Mouse (Mus musculus) erythroblast, embryonic 14.5 days (primary cell): Measurements from ENCODE around the gene Noa1. TPM values are rescaled to one million over a fixed set of nuclear protein-coding genes. Genes with fewer than 3 reads are reported as not detected.

Experiments used
- H3K27me3 ChIP-seq: 2 replicates; pipeline ENCODE4 v1.6.1; 2012; ENCODE audit warnings: inconsistent platforms; ENCODE audit not compliant: control insufficient read depth
- H3K36me3 ChIP-seq: 2 replicates; pipeline ENCODE4 v1.6.1; 2012; ENCODE audit warnings: mild to moderate bottlenecking, inconsistent platforms; ENCODE audit not compliant: control insufficient read depth
- H3K4me1 ChIP-seq: 2 replicates; pipeline ENCODE4 v1.6.1; 2012; ENCODE audit warnings: inconsistent platforms; ENCODE audit not compliant: control insufficient read depth
- H3K4me3 ChIP-seq: replicated peaks from 2 replicates; pipeline ENCODE3; 2012; ENCODE audit warnings: moderate library complexity, mild to moderate bottlenecking, inconsistent platforms
- H3K9me3 ChIP-seq: 2 replicates; pipeline ENCODE4 v1.6.1; 2012; ENCODE audit warnings: low read length, inconsistent platforms, mixed read lengths; ENCODE audit not compliant: control insufficient read depth
- GATA1 ChIP-seq: IDR thresholded peaks from 2 replicates; pipeline ENCODE4 v1.6.1; 2012; ENCODE audit warnings: low read length, inconsistent platforms, mixed read lengths
- TAL1 ChIP-seq: IDR thresholded peaks from 3 replicates; pipeline ENCODE4 v1.6.1; 2012; ENCODE audit warnings: low read length, inconsistent platforms, mixed read lengths
- polyA plus RNA-seq: library from polyadenylated mRNA; stranded (reverse); fragments of >175 nt; gene quantifications from 2 replicates; pipeline ENCODE4 v1.2.3, GENCODE M21; 2012

The Noa1 gene
- polyA plus RNA-seq, 1 experiment, result 1.1 TPM

DNA sequence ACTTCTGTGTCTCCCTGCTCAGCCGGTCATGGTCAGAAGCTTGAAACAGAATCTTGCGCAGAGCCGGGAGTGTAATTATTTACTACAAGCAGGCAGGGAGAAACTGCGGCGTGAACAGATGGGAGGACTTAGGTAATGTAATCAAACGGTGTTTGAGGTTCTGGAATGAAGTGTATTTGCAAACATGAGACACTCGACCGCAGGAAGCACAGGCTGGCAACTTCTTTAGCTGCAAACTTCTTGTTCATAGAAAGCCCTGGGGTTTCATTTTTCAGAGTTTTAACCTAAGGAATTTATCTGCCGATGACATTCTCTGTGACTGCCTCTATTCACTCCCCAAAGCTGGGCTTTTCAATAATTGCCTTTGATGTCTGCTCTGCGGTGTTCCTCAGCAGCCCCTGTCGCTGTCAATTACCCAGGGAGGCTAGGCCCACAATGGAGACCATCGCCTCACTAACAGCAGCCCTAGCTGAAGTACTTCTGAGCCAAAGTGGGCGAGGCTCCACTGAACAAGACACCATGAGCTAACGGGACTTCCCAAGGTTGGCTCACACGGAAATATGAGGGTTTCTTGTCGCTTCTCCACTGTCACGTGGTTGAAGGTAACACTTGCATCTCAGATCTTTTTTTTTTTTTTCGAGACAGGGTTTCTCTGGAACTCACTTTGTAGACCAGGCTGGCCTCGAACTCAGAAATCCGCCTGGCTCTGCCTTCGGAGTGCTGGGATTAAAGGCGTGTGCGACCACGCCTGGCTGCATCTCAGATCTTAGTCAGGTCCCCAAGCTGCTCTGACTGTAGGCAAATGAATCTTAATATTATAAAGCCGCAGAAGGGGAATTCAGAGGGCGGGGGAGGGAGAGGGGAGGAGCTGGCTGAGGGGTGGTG is 63.9 kb downstream of the Noa1 start:
- TF ChIP-seq TAL1, result no peak
- no peak for TF ChIP-seq GATA1
- Histone ChIP-seq H3K9me3 (no peaks in the 10 kb centered on the region), H3K27me3 (peaks cover 2% of the 10 kb centered on the region; the same call in 1 of the 2 replicates), H3K4me1 (0 out of 2 replicates have a peak, but pooled peaks cover 1% of the 10 kb centered on the region), H3K4me3 (no peak overlapping the region), H3K36me3 (no peaks in the 10 kb centered on the region)

DNA sequence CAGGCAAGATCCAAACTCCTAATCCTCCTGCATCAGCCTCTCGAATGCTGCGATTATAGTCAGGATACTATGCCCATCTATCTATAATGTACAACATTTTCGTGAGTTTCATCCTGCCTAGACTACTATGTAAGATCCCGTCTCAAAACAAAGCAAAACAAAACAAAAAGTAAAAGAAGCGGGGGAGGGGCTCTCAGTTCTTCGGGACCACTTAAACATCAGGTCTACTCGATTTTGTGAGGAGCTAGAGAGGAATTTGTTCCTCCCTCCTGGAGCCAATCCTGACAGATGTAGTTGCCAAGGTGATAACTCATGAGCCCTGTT is 64.5 kb downstream of the Noa1 start:
- Histone ChIP-seq H3K27me3 (peaks cover 2% of the 10 kb centered on the region; the same call in 1 of the 2 replicates), H3K9me3 (no peaks in the 10 kb centered on the region), H3K4me1 (0 out of 2 replicates have a peak, but pooled peaks cover 1% of the 10 kb centered on the region), H3K4me3 (no peak overlapping the region), H3K36me3 (no peaks in the 10 kb centered on the region)
- TF ChIP-seq GATA1, result no peak
- no peak for TF ChIP-seq TAL1

DNA sequence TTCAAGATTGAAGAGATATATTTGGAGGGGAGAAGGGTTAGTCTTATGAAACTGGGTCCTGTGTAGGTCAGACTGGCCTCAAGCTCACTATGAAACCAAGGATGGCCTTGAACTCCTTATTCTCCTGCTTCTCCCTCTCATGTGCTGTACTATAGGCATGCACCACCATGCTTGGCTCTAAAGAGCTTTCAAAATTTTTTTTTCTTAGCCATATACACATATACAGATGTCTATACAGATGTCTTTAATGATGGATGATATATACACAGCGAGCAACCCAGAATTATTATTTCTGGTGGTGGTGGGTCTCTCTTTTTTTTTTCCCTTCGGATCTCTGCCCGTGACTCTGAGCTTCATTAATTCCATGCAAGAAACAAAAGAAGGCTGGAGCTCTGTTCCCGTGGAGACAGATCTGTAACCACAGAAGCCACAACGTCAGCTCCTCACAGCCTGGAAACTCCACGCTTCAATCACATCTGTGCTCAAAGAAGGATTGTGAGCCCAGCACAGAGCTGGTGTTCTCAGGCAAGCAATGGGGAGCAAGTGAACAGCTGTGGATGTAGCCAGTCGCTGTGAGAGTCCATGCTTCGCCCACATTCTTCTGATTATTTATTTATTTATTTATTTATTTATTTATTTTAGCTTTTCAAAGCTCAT is 65.4 kb downstream of the Noa1 start:
- H3K9me3 ChIP-seq, result no peaks in the 10 kb centered on the region
- 0 out of 2 replicates have a peak, but pooled peaks cover 1% of the 10 kb centered on the region for H3K4me1 ChIP-seq
- H3K36me3 ChIP-seq, result no peaks in the 10 kb centered on the region
- H3K27me3 ChIP-seq, result no peaks in the 10 kb centered on the region
- no peak overlapping the region for H3K4me3 ChIP-seq
- TF ChIP-seq TAL1 (no peak), GATA1 (no peak)

Other genes starting within 250 kb of the Noa1 start
- gene Hopx, start 195.0 kb downstream of the Noa1 start, polyA plus RNA-seq, result 0.51 and 0.78 TPM in 2 replicates
- not detected in 2 replicates for gene Spink2, start 98.6 kb downstream of the Noa1 start, polyA plus RNA-seq
- gene Rest, start 44.6 kb downstream of the Noa1 start, polyA plus RNA-seq, result 0.09 and 0.14 TPM in 2 replicates
- gene Polr2b, start 63 bp upstream of the Noa1 start, polyA plus RNA-seq, result 0.24 and 0.27 TPM in 2 replicates
- 0.20 and 0.21 TPM in 2 replicates for gene Igfbp7, start 98.0 kb upstream of the Noa1 start, polyA plus RNA-seq